Comparison of ENCODE assay signal across 8 mouse cellular contexts in the genomic region with DNA sequence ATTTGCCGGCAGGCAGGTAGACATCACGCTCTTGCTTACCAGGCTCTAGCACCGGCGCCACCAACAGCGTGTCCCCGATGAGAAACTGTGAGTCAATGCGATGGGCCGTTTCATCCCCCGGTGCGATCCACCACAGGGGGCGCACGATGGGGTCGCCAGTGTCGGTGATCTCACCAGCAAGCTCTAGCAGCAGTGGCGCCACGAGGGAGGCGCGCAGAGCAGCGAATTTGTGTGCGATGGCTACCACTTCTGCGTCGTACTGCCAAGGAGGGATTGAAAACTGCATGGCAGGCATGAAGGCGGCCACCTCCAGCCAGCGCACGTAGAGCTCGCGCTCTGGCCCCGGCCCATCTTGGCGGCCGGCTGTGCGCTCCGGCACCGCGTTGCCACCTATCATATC. TPM values are rescaled to one million over a fixed set of nuclear protein-coding genes. Genes with fewer than 3 reads are reported as not detected.
DNase-seq lines count a peak whose midpoint lies in the region; ATAC-seq lines count a peak whose summit lies in the region.

No protein-coding gene starts in this region.

- DNase-seq in adrenal gland, postnatal 14 days: peak; percentile 50
- no peak for DNase-seq in adrenal gland, postnatal 36 days
- peak; percentile 38 for DNase-seq in right cerebral cortex, postnatal 14 days
- no peak for DNase-seq in right cerebral cortex, postnatal 10 days (ENCODE audit: low spot score in 2 of 2)
- DNase-seq in neural tube, embryonic 10.5 days (ENCODE audit: extremely low spot score, low spot score): peak; percentile 66
- no peak for DNase-seq in yolk sac, embryonic 10.5 days (ENCODE audit: low spot score)
- no peak for DNase-seq in c-Kit-positive CD71-positive TER-119-positive erythroid progenitor cells, embryonic 14.5 days (ENCODE audit: low spot score)

- ATAC-seq in intestine, embryonic 16.5 days: no peak

- no peak overlapping the region for H3K9ac ChIP-seq in intestine, embryonic 16.5 days (ENCODE audit: low read depth, low read length)

- peaks cover 39% of the 10 kb centered on the region for H3K27me3 ChIP-seq in intestine, embryonic 16.5 days (replicated peaks; ENCODE audit: control insufficient read depth, insufficient read depth, low read length)

- WGBS in intestine, embryonic 16.5 days: 16% methylated on average over 34 of the region's 34 CpGs

- peaks cover 41% of the 10 kb centered on the region for H3K4me1 ChIP-seq in intestine, embryonic 16.5 days (ENCODE audit: control insufficient read depth, insufficient read depth, low read length)

- H3K27ac ChIP-seq in intestine, embryonic 16.5 days (ENCODE audit: low read length): no peak overlapping the region

- H3K36me3 ChIP-seq in intestine, embryonic 16.5 days (ENCODE audit: control insufficient read depth, insufficient read depth, low read length): peaks cover 18% of the 10 kb centered on the region

- peak overlapping the region; percentile 33 for H3K4me3 ChIP-seq in intestine, embryonic 16.5 days (ENCODE audit: low read length)

- no peaks in the 10 kb centered on the region for H3K9me3 ChIP-seq in intestine, embryonic 16.5 days (ENCODE audit: control insufficient read depth, low read length)

- H3K4me2 ChIP-seq in intestine, embryonic 16.5 days (ENCODE audit: low read depth, low read length): peak overlapping the region; percentile 49

RNA-seq across cellular contexts. Expression of gene AI464131, which starts 5.3 kb away (rescaled TPM):
- 8.9 and 10.7 TPM in 2 replicates for total RNA-seq in adrenal gland, postnatal 14 days (2021)
- total RNA-seq in adrenal gland, postnatal 36 days (2021): 10 to 100 TPM in 1 of 2 experiments, 1 to 10 TPM in 1; 8.4 to 14.8 TPM
- 12.7 and 15.3 TPM in 2 replicates for polyA plus RNA-seq in intestine, embryonic 16.5 days (2015; fragmentation: Nextera tagmentation; extraction: Ambion mirVana)

RNA-seq across cellular contexts. Expression of gene 1110017D15Rik, which starts 19.6 kb away (rescaled TPM):
- total RNA-seq in adrenal gland, postnatal 14 days (2021): 0.41 and 0.94 TPM in 2 replicates
- total RNA-seq in adrenal gland, postnatal 36 days (2021): 1 to 10 TPM in 1 of 2 experiments, not detected in 1; 1.3 TPM
- polyA plus RNA-seq in intestine, embryonic 16.5 days (2015; fragmentation: Nextera tagmentation; extraction: Ambion mirVana): 0.21 TPM in 1 of 2 replicates, not detected in the other

RNA-seq across cellular contexts. Expression of gene Nudt2, which starts 32.6 kb away (rescaled TPM):
- 27.6 and 27.9 TPM in 2 replicates for total RNA-seq in adrenal gland, postnatal 14 days (2021)
- 10 to 100 TPM; 22.9 to 37.8 TPM for total RNA-seq in adrenal gland, postnatal 36 days (2021)
- polyA plus RNA-seq in intestine, embryonic 16.5 days (2015; fragmentation: Nextera tagmentation; extraction: Ambion mirVana): 62.5 and 70.3 TPM in 2 replicates

RNA-seq across cellular contexts. Expression of gene Kif24, which starts 32.9 kb away (rescaled TPM):
- total RNA-seq in adrenal gland, postnatal 14 days (2021): 2.0 and 2.4 TPM in 2 replicates
- total RNA-seq in adrenal gland, postnatal 36 days (2021): 1 to 10 TPM; 1.4 to 2.1 TPM
- polyA plus RNA-seq in intestine, embryonic 16.5 days (2015; fragmentation: Nextera tagmentation; extraction: Ambion mirVana): 4.0 TPM in 2 replicates

Comparison
In these comparisons a context has a peak if more than half of its experiments do, and no peak if none do; other contexts are left out.
1. DNase-seq: peak in adrenal gland, postnatal 14 days (single experiment), right cerebral cortex, postnatal 14 days (single experiment) and neural tube, embryonic 10.5 days (single experiment); none in adrenal gland, postnatal 36 days (0 of 2), right cerebral cortex, postnatal 10 days (0 of 2), yolk sac, embryonic 10.5 days (single experiment) and c-Kit-positive CD71-positive TER-119-positive erythroid progenitor cells, embryonic 14.5 days (single experiment).